Mouse (Mus musculus) neural tube, embryonic 11.5 days (tissue): ENCODE measurements around the gene Nxnl1. TPM values are rescaled to one million over a fixed set of nuclear protein-coding genes. Genes with fewer than 3 reads are reported as not detected.
A peak's percentile ranks its signal among the peaks of the same experiment; 100 is the strongest.
"Not testable (repeated sequence)": the region's sequence is repeated elsewhere in the genome, so short reads cannot be mapped to it uniquely, and the experiment has no call there.

Source experiments
- ATAC-seq: fragments of 200-750 bp; cut with Nextera tagmentation; 2 replicates; pipeline ENCODE4 v1.8.0; 2017; ENCODE audit warnings: moderate number of reproducible peaks, mild to moderate bottlenecking, moderate TSS enrichment, moderate library complexity; ENCODE audit not compliant: insufficient read depth, low FRiP score, low TSS enrichment
- DNase-seq: peaks from one replicate; pipeline ENCODE4 v3.0.0-alpha.2; 2015; ENCODE audit warnings: low spot score
- H3K27ac ChIP-seq: fragments of 300-500 bp; sonication (generic); 2 replicates; pipeline ENCODE4 v1.5.1; 2014; ENCODE audit warnings: low read depth, mild to moderate bottlenecking, low read length
- H3K27me3 ChIP-seq: fragments of 300-500 bp; sonication (generic); 2 replicates; pipeline ENCODE4 v1.6.1; 2014; ENCODE audit warnings: mild to moderate bottlenecking, low read length, mixed read lengths; ENCODE audit not compliant: control insufficient read depth, insufficient read depth
- H3K36me3 ChIP-seq: fragments of 300-500 bp; sonication (generic); 2 replicates; pipeline ENCODE4 v1.6.1; 2014; ENCODE audit warnings: mild to moderate bottlenecking, low read length, moderate library complexity, mixed read lengths; ENCODE audit not compliant: control insufficient read depth, insufficient read depth
- H3K4me1 ChIP-seq: fragments of 300-500 bp; sonication (generic); 2 replicates; pipeline ENCODE4 v1.6.1; 2014; ENCODE audit warnings: low read length, mixed read lengths; ENCODE audit not compliant: control insufficient read depth, insufficient read depth
- H3K4me2 ChIP-seq: fragments of 300-500 bp; sonication (generic); 2 replicates; pipeline ENCODE4 v1.6.1; 2014; ENCODE audit warnings: low read depth, mild to moderate bottlenecking, moderate library complexity
- H3K4me3 ChIP-seq: fragments of 300-500 bp; sonication (generic); 2 replicates; pipeline ENCODE4 v1.5.1; 2014; ENCODE audit warnings: low read depth, low read length
- H3K9ac ChIP-seq: fragments of 300-500 bp; sonication (generic); 2 replicates; pipeline ENCODE4 v1.6.1; 2014; ENCODE audit warnings: mild to moderate bottlenecking, low read length
- H3K9me3 ChIP-seq: fragments of 300-500 bp; sonication (generic); 2 replicates; pipeline ENCODE4 v1.6.1; 2016; ENCODE audit warnings: low read length; ENCODE audit not compliant: control insufficient read depth
- WGBS: fragments of 180-500 bp; shearing (Covaris S2); extraction: QIAGEN DNeasy Blood & Tissue Kit; methylation state at CpG from one replicate; pipeline ENCODE4 v1.1.7; 2014; 5-methylcytosine and 5-hydroxymethylcytosine counted together
- polyA plus RNA-seq: library from polyadenylated mRNA; unstranded; fragments of >200 nt; fragmentation: Nextera tagmentation; extraction: Ambion mirVana; gene quantifications from 2 replicates; pipeline ENCODE4 v1.2.1, GENCODE M21; 2014

Nxnl1 gene
- polyA plus RNA-seq, 1 experiment from 2014 or later: not detected

DNA sequence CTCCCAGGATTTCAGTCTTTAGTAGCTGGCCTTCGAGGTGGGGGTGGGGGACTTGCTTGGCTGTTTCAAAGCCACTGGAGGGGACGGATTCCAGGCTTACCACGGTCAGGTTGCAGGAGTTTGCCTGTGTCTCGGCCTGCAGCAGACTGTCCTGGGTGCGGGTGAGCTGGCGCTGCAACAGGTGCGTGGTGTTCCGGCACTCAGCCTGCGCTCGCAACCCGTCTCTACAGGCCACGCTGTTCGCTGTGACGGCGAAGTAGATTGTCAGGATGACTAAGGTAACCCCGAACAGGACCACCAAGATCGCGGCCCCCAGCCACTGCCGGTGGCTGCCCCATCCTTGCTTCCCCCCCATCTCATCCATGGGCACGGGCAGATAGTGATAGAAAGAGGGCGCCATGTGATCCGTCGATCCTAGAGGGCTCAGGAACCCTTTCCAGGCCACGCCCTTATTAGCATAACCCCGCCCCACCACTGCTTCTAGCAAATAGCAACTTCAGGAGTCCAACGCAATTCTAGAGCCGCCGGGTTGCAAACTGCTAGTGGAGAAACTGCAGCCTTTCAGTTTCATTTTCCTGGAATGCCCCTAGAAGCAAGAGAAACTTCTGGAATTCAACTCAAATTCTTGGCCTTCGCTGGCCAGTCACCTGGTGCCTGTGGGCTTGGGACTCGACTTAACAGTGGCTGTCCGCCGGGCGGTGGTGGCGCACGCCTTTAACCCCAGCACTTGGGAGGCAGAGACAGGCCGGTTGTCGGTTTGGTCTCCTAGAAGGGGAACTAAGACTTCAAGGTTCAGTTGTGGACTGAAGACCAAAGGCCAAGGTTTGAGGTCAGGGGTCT, 29.2 kb downstream of the Nxnl1 start, which contains the start of gene Bst2:
Gene Bst2 (minus strand): TSS at position 429 of the 840 bp plus-strand sequence.
- WGBS: 3% methylated on average over 37 of the region's 37 CpGs
- ATAC-seq: peak; percentile 39; the same call in 1 of the 2 replicates

DNA sequence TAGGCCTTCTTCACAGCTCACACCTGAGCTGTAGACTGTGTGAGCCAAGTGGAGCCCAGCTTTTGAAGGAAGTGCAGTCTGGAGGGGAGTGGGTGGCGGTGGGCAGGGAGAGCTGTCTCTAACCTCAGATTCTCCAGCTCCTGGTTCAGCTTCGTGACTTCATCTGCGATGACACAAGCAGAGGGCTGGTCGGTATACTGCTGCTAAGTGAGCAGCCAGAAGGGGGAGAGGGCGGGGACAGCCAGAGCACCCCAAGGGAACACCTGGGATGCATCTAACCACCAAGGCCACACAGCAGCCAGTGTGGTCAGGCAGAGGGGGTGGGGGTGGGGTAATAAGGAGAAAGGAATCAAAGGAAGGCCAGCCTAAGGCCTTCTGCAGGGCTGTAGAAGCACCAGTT, 30.7 kb downstream of the Nxnl1 start:
- Histone ChIP-seq H3K4me2 (no peak overlapping the region), H3K27me3 (peaks cover 6% of the 10 kb centered on the region; the same call in 1 of the 2 replicates), H3K9me3 (no peaks in the 10 kb centered on the region), H3K27ac (no peak overlapping the region), H3K4me3 (no peak overlapping the region), H3K36me3 (no peaks in the 10 kb centered on the region), H3K4me1 (no peaks in the 10 kb centered on the region), H3K9ac (no peak overlapping the region)
- WGBS: 64% methylated on average over 5 of the region's 5 CpGs
- DNase-seq (no peak), ATAC-seq (no peak)

More for the DNA sequence above, 29.2 kb downstream of the Nxnl1 start, which contains the start of gene Bst2:
- Histone ChIP-seq H3K9me3 (no peaks in the 10 kb centered on the region), H3K36me3 (no peaks in the 10 kb centered on the region), H3K4me1 (no peaks in the 10 kb centered on the region), H3K27me3 (peaks cover 6% of the 10 kb centered on the region; the same call in 1 of the 2 replicates), H3K4me2 (peak within 1 kb of the TSS; percentile 45), H3K9ac (peak within 1 kb of the TSS; percentile 31; the same call in 1 of the 2 replicates), H3K4me3 (peak within 1 kb of the TSS; percentile 29), H3K27ac (no peak within 1 kb of the TSS)
- peak; percentile 74 for DNase-seq

DNA sequence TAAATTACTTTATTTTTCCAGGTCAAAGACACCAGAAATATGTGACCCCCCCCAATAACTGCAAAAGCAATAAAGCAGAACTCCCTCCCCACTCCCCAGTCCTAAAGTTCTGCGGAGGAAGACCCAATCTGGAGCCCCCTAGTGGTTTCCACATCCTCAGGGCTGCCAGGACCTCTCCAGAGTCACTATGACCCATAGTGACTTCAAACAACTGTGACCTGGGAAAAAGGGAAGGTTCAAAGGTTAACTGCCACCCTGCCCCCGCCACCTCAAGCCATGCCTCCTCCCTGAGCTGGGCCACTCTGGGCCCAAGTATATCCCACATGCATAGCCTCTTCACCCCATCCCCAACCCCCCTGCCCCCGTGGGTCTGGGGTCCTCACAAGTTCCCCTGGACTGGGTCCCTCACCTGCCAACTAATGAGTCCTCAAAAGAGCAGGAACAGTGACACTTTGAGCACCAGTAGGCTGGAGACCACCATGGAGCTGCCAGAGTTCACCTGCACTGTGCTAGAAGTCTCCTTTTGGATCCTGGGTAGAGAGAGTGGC, 32.1 kb downstream of the Nxnl1 start:
- Histone ChIP-seq H3K4me3 (no peak overlapping the region), H3K4me1 (no peaks in the 10 kb centered on the region), H3K9ac (no peak overlapping the region), H3K27me3 (peaks cover 6% of the 10 kb centered on the region; the same call in 1 of the 2 replicates), H3K27ac (no peak overlapping the region), H3K36me3 (no peaks in the 10 kb centered on the region), H3K9me3 (no peaks in the 10 kb centered on the region), H3K4me2 (no peak overlapping the region)
- 32% methylated on average over 3 of the region's 3 CpGs for WGBS
- DNase-seq: no peak
- ATAC-seq: no peak

DNA sequence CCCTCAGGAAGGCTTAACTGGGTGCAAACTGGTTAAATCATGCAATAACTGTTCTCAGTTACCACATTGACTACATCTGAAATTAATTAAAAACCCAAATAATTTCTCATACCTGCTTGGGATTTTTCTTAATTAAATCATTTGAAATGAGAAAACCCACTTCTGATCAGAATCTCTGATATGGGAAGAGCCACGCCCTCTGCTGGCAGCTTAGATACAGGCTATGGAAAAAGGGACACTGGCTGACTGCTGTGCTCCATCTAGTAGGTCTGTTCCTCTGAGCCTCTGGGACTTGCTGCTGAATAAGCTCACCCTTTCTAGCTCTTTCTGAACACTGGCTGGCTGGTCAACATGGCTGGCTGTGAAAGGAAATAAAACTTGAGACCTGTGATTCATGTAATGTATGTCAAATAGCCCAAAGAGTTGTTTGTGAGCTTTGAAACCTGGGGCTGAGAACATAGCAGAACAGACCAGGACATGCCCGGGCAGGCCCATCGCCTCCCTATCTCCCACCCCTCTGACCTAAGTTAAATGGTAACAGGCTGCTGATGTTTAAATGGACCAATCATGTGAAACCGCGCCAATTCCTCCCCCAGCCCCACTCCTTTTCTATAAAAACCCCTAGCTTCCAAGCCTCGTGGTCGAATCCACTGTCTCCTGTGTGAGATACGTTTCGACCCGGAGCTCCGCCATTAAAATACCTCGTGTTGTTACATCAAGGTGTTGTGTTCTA, 35.5 kb downstream of the Nxnl1 start:
- not testable (repeated sequence) for H3K36me3 ChIP-seq, H3K4me1 ChIP-seq, H3K9me3 ChIP-seq, H3K9ac ChIP-seq, H3K27ac ChIP-seq, ATAC-seq, H3K4me3 ChIP-seq, DNase-seq, H3K4me2 ChIP-seq
- 69% methylated on average over 5 of the region's 12 CpGs for WGBS
- H3K27me3 ChIP-seq: peaks cover 13% of the 10 kb centered on the region

DNA sequence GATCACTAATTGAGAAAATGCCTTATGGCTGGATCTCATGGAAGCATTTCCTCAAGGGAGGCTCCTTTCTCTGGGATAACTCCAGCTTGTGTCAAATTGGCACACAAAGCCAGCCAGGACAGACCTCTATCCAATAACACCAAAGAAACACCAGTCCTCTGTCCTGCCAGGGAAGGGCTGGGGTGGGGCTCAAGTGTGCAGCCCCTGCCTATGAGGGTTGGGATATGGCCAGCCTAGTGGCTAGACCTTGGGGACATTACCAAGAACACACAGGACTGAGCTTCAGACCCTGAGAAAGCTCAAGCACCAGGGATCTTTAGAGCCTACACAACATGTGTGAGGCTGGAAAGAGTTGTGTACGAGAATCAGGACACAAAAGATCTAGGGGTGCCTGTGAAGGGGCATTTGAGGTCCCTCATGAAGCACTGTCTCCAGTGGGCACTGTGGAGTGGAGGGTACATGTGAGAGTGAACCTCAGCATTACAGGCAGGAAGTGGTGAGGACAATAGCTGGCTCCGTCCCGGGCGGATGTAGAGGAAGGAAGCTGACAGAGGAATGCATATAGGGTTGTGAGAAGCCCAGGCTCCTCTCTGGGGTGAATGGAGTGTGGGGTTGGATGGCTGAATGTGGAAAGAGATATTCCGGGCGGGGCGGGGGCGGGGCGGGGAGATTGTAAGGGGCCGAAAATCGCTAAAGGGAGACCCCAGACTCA, 37.9 kb downstream of the Nxnl1 start:
- ATAC-seq (no peak), DNase-seq (no peak)
- WGBS: 83% methylated on average over 11 of the region's 11 CpGs
- no peak overlapping the region for H3K4me3 ChIP-seq
- no peak overlapping the region for H3K27ac ChIP-seq
- H3K4me1 ChIP-seq: no peaks in the 10 kb centered on the region
- H3K9me3 ChIP-seq: no peaks in the 10 kb centered on the region
- H3K9ac ChIP-seq: no peak overlapping the region
- no peaks in the 10 kb centered on the region for H3K36me3 ChIP-seq
- H3K4me2 ChIP-seq: no peak overlapping the region
- peaks cover 26% of the 10 kb centered on the region for H3K27me3 ChIP-seq

DNA sequence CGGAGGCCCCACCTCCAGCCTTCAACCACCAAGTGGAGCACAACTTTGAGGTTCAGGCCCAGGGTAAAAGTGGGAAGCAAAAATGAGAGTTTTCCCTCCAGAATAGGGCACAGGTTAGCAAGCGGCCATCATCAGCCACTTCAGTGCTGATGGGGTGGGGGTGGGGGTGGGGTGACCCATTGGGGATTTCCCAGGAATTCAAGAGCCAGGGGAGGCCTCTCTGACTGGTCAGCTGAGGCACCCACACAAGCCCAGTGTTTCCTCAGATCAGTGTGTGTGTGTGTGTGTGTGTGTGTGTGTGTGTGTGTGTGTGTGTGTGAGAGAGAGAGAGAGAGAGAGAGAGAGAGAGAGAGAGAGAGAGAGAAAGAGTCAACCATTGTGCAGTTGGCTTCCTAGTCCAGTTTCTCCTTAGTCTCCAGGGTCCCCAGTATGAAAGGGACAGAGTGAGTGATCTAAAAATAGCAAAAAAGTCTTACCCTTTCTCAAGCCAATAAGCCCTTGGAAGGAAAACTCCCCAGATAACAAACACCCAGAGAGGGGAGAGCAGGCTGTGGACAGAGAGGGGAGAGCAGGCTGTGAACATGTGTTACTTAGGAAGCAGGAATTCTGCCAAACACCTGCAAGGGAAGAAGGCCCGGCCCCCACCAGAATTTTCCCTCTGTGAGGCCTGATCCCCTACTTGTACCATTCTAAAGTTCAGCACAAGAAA, 39.1 kb downstream of the Nxnl1 start:
- Histone ChIP-seq H3K9ac (no peak overlapping the region), H3K27ac (no peak overlapping the region), H3K4me1 (no peaks in the 10 kb centered on the region), H3K4me2 (no peak overlapping the region), H3K36me3 (no peaks in the 10 kb centered on the region), H3K27me3 (peaks cover 26% of the 10 kb centered on the region), H3K4me3 (no peak overlapping the region), H3K9me3 (no peaks in the 10 kb centered on the region)
- WGBS: 47% methylated on average over 3 of the region's 3 CpGs
- ATAC-seq: no peak
- DNase-seq: no peak

DNA sequence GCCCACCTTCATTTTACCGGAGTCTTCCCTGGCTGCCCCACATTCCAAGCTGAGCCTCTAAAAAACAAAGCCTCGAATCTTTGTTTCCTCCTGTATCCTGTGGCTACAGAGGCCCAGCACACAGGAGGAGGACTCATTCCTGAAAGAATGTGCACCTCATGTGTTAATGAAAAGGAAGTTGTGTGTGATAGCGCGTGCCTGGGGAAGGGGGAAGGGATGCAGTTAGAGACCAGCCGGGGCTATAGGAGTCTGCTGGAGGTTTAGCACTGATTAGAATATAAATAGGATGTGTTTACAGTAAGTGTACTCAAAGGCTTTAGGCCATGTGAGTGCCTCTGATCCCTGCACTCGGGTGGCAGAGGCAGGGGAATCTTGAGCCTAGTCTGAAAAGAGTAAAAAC, 40.1 kb downstream of the Nxnl1 start:
- H3K4me1 ChIP-seq: no peaks in the 10 kb centered on the region
- H3K9me3 ChIP-seq: no peaks in the 10 kb centered on the region
- H3K4me2 ChIP-seq: no peak overlapping the region
- H3K4me3 ChIP-seq: no peak overlapping the region
- DNase-seq: no peak
- H3K27me3 ChIP-seq: peaks cover 26% of the 10 kb centered on the region
- H3K36me3 ChIP-seq: no peaks in the 10 kb centered on the region
- ATAC-seq: no peak
- H3K9ac ChIP-seq: no peak overlapping the region
- H3K27ac ChIP-seq: no peak overlapping the region
- WGBS: 10% methylated on average over 6 of the region's 6 CpGs
